Mouse (Mus musculus) cortical plate, adult 2 months (tissue): Measurements from ENCODE around the gene Gatd1. TPM values are rescaled to one million over a fixed set of nuclear protein-coding genes. Genes with fewer than 3 reads are reported as not detected.

Experiments
- H3K27ac ChIP-seq: fragments of 200-500 bp; 2 replicates; pipeline ENCODE4 v1.5.1; 2012; ENCODE audit warnings: low read length, control low read depth, inconsistent platforms; ENCODE audit not compliant: insufficient read depth
- H3K4me1 ChIP-seq: fragments of 200-500 bp; 2 replicates; pipeline ENCODE4 v1.6.1; 2011; ENCODE audit warnings: low read length; ENCODE audit not compliant: control insufficient read depth, insufficient read depth
- H3K4me3 ChIP-seq: fragments of 200-500 bp; 2 replicates; pipeline ENCODE4 v1.5.1; 2011; ENCODE audit warnings: mild to moderate bottlenecking, low read length, control low read depth; ENCODE audit not compliant: insufficient read depth
- CTCF ChIP-seq: fragments of 200-500 bp; IDR thresholded peaks from 2 replicates; pipeline ENCODE4 v1.5.1; 2011; ENCODE audit warnings: mild to moderate bottlenecking, control low read depth, low read length; ENCODE audit not compliant: insufficient read depth; ENCODE audit errors: extremely low read depth
- POLR2A ChIP-seq: fragments of 200-500 bp; IDR thresholded peaks from 2 replicates; pipeline ENCODE4 v1.6.1; 2011; ENCODE audit warnings: mild to moderate bottlenecking, low read length, control low read depth; ENCODE audit not compliant: insufficient read depth; ENCODE audit errors: extremely low read depth
- polyA plus RNA-seq: library from polyadenylated mRNA; depleted of rRNA; stranded (reverse); fragments of >200 nt; gene quantifications from 2 replicates; pipeline ENCODE4 v1.2.3, GENCODE M21; 2012

The Gatd1 gene
- polyA plus RNA-seq, 1 experiment, result 57.0 TPM

GRCm38 (mm10) chr7:141443081-141443821 lies 29.3 kb upstream of the Gatd1 start:
- Histone ChIP-seq H3K4me1 (no peaks in the 10 kb centered on the region; the same call in 1 of the 2 replicates), H3K4me3 (no peak overlapping the region), H3K27ac (no peak overlapping the region)
- no peak for TF ChIP-seq POLR2A
- TF ChIP-seq CTCF, result no peak

DNA sequence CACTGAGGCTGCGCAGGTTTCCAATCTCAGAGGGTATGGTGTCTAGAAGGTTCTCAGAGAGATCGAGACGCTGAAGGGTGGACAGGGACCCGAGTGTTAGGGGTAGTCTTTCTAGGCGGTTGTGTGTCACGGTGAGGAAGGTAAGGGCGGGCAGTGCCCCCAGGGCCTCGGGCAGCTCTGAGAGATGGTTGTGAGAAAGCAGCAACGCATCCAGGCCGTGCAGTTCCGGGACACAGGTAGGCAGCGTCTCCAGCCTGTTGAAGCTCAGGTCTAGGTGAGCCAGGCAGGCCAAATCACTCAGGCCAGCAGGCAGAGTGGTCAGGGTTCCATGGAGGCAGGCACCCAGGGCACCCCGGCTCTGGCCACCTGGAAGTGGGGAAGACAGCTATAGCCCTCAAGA lies 28.3 kb upstream of the Gatd1 start:
- Histone ChIP-seq H3K4me1 (no peaks in the 10 kb centered on the region), H3K27ac (no peak overlapping the region), H3K4me3 (no peak overlapping the region)
- TF ChIP-seq CTCF, result no peak
- no peak for TF ChIP-seq POLR2A

DNA sequence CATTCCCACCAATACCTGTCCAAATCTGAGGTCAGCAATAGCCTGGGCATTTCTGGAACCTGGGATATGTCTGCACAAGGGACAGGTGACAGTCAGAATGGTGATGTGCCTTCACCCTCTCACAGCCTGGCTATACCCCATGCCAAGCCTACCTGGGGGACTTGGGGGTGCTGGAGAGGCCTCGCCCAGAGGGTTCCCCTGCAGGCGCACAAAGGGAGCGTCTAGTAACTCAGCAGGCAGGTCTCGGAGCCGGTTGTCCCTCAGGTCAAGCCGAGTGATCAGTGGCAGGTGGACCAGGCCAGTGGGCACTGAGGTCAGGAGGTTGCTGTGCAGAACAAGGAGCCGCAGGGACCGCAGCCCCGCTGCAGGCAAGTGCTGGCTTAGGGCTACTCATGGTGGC lies 27.5 kb upstream of the Gatd1 start:
- TF ChIP-seq POLR2A (no peak), CTCF (no peak)
- Histone ChIP-seq H3K27ac (no peak overlapping the region), H3K4me3 (no peak overlapping the region)

DNA sequence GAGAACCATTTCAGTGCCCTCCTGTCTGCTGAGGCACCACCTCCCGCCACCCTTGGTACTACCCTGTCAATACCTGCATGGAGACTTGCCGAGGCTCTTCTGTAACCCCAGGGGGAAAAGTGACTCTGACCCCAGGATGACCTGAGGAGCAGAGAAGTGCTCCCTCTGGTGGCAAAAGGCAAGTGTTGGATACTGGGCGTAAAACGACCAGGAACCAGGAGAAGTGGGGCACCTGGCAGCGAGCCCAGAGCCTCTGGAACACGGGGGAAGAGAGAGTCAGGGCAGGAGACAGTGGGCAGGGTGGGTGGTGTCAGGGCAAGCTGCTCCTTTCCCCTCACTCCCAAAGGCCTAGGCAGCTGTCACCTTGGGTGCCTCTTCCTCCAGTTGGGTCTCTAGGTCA lies 26.7 kb upstream of the Gatd1 start:
- Histone ChIP-seq H3K27ac (no peak overlapping the region), H3K4me3 (no peak overlapping the region), H3K4me1 (peaks cover 3% of the 10 kb centered on the region)
- no peak for TF ChIP-seq POLR2A
- TF ChIP-seq CTCF, result peak; percentile 59

More for the DNA sequence above, 27.5 kb upstream of the Gatd1 start:
- H3K4me1 ChIP-seq, result no peaks in the 10 kb centered on the region; the same call in 1 of the 2 replicates

DNA sequence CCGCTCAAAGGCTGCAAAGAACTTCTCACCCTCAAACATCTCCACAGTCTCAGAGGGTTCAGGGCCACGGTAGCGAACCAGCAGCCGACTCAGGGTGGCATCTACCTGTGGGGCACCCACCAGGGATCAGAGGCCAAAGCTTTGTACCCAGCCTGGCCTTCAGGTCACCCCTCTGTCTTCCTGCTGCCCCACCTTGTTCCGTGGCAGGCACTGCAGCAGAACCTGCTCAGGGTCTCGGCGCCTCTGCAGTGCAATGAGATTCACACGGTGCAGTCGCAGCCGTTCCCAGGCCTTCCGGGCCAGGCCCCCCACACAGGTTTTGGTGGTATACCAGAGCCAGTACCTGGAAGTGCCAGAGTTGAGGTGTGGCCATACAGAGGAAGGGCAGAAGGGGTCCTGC lies 25.9 kb upstream of the Gatd1 start:
- H3K4me3 ChIP-seq, result no peak overlapping the region
- no peak for TF ChIP-seq POLR2A
- TF ChIP-seq CTCF, result no peak
- H3K27ac ChIP-seq, result no peak overlapping the region
- peaks cover 6% of the 10 kb centered on the region for H3K4me1 ChIP-seq

DNA sequence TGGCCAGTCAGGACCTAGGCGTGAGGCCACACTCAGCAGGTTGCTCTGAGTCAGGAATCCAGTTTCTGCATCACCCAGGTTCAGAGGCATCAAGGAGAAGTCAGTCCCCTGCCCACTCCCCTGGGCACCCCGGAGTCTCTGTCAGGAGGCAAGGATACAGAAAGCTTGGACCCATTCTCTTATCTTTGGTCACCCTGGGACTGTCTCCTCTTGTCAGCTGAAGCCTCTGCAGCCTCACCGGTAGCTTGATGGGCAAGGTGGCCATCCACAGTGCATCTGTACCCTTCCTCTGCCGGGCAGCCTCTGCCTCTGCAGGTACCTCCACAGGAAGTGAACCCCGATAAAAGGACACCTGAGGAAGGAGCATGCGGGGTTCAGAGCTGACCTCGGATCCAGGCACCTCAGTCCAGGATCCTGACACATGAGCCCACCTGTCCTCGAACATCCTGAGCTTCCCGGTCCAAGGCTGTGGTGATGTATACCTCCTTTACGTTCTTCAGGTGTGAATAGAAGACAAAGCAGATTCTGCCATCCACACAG lies 25.3 kb upstream of the Gatd1 start:
- Histone ChIP-seq H3K4me1 (peaks cover 6% of the 10 kb centered on the region), H3K4me3 (no peak overlapping the region), H3K27ac (no peak overlapping the region)
- TF ChIP-seq CTCF (no peak), POLR2A (no peak)

GRCm38 (mm10) chr7:141438201-141438968 lies 24.4 kb upstream of the Gatd1 start:
- H3K27ac ChIP-seq, result no peak overlapping the region
- H3K4me1 ChIP-seq, result peaks cover 6% of the 10 kb centered on the region
- H3K4me3 ChIP-seq, result no peak overlapping the region
- no peak for TF ChIP-seq CTCF
- no peak for TF ChIP-seq POLR2A

GRCm38 (mm10) chr7:141437178-141438120 lies 23.5 kb upstream of the Gatd1 start, which contains the start of gene Slc25a22:
Gene Slc25a22 (minus strand): TSS chr7:141437892.
- peaks cover 6% of the 10 kb centered on the region for H3K4me1 ChIP-seq
- peak within 1 kb of the TSS; percentile 79 for H3K27ac ChIP-seq
- H3K4me3 ChIP-seq, result peak within 1 kb of the TSS; percentile 75

DNA sequence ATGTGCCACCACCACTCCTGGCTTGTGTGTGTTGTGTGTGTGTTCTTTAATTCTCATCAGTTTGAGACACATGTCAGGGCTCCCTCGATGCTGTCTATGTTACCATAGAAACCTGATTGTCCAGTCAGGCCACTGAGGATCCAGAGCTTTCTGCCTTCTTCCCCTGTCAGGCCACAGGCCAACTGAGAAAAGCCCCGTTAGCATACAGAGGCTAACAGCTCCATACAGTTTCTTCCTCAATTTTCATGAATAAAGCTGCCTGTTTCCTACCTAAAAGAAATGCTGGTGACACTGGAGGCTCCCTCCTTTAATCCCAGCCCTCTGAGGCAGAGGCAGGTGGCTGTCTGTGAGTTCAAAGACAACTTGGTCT lies 22.6 kb upstream of the Gatd1 start:
- peaks cover 6% of the 10 kb centered on the region for H3K4me1 ChIP-seq
- H3K4me3 ChIP-seq, result peak overlapping the region; percentile 75; the same call in 1 of the 2 replicates
- H3K27ac ChIP-seq, result no peak overlapping the region
- TF ChIP-seq POLR2A (no peak), CTCF (no peak)

More at GRCm38 (mm10) chr7:141437178-141438120, 23.5 kb upstream of the Gatd1 start, which contains the start of gene Slc25a22:
- TF ChIP-seq POLR2A (peak; percentile 72), CTCF (peak; percentile 53)
